Mouse (Mus musculus): ENCODE results near the gene Heatr1. TPM values are rescaled to one million over a fixed set of nuclear protein-coding genes. Genes with fewer than 3 reads are reported as not detected.

The Heatr1 gene
- polyA plus RNA-seq, 1 experiment from 2014 or later = 26.8 TPM

DNA sequence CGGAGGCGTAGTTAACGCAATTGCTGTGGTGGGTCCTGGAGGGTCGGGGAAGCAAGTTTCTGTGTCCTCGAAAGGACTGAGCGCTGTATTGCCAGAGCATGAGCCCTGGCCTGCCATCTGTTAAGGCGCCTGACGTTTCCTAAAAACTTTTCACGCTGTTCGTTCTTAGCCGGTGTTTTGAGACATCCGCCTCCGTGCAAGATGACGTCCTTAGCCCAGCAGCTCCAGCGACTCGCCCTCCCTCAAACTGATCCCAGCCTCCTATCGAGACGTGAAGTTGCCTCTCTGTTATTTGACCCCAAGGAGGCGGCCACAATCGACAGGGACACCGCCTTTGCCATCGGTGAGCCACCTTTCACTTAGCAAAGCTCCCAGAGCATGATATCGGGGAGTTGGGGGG lies 744 bp downstream of the Heatr1 start:
- Histone ChIP-seq H3K4me2 (replicated peaks) (peak overlapping the region; percentile 74), H3K27ac (no peak overlapping the region), H3K36me3 (peaks cover 18% of the 10 kb centered on the region), H3K27me3 (peaks cover 11% of the 10 kb centered on the region; the same call in 1 of the 2 replicates), H3K9me3 (replicated peaks) (no peaks in the 10 kb centered on the region), H3K4me3 (peak overlapping the region; percentile 66), H3K4me1 (peaks cover 8% of the 10 kb centered on the region), H3K9ac (peak overlapping the region; percentile 57)
- ATAC-seq (ENCODE audit: low FRiP score) = no peak
- under 1% methylated on average over 23 of the region's 23 CpGs for WGBS

DNA sequence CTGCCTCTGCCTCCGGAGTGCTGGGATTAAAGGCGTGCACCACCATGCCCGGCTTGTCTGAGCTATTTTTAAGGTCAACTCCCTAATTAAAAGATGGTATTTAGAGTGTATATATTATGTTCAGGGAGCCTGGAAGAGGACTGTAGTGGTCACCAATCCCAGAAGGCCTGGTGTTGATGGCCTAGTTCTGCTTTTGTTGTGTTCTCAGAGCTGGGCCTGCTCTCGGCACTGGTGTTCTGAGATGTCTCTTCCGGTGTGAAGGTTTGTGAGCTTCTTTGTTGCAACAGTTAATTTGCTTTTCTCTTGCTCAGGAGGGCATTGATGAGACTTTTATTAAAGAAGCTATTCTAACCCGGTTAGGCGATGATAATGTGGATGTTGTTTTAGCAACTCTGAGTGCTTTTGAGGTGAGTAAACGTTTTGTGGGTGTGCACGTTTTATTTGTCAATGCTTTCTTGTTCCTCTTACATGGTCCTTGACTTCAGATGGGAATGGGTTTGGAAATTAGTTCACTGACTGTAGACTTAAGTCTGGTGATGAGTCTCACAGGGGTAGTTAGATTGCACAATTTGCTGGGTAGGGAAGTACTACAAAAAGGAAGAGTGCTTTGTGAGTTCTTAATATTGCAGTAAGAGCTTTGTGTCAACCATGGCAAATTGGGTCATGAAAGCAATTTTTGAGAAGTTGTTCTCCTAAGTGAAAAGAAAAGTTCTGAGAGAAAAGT lies 13.7 kb downstream of the Heatr1 start:
- WGBS = 86% methylated on average over 9 of the region's 9 CpGs
- H3K27ac ChIP-seq = no peak overlapping the region
- no peaks in the 10 kb centered on the region for H3K4me1 ChIP-seq
- no peak overlapping the region for H3K4me3 ChIP-seq
- no peaks in the 10 kb centered on the region for H3K9me3 ChIP-seq (replicated peaks)
- H3K9ac ChIP-seq = no peak overlapping the region
- H3K27me3 ChIP-seq = no peaks in the 10 kb centered on the region
- no peak for ATAC-seq (ENCODE audit: low FRiP score)
- H3K36me3 ChIP-seq = peaks cover 56% of the 10 kb centered on the region
- no peak overlapping the region for H3K4me2 ChIP-seq (replicated peaks)

DNA sequence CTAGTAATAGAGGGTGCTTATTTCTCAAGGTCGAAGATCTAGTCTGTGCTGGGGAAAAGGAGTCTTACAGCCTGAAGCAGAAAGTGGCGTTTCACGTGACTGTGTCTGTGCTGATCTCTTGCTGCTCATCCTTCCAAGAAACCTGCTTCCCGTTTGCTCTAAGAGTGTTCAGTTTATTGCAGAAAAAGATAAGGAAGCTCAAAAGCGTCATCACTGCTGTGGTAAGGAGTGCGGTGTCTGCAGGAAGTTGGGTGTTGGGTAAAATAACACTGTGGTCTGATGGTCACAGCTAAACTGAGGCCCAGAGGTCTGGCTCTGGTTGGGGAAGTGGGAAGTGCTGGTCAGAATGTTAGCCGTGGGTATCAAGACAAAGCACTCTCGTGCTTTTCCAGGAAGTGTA lies 17.2 kb downstream of the Heatr1 start:
- ATAC-seq (ENCODE audit: low FRiP score) = no peak
- Histone ChIP-seq H3K36me3 (peaks cover 71% of the 10 kb centered on the region), H3K27ac (no peak overlapping the region), H3K4me2 (replicated peaks) (no peak overlapping the region), H3K4me1 (no peaks in the 10 kb centered on the region), H3K9ac (no peak overlapping the region), H3K4me3 (no peak overlapping the region), H3K9me3 (replicated peaks) (no peaks in the 10 kb centered on the region), H3K27me3 (no peaks in the 10 kb centered on the region)
- 92% methylated on average over 8 of the region's 8 CpGs for whole genome bisulfite sequencing

DNA sequence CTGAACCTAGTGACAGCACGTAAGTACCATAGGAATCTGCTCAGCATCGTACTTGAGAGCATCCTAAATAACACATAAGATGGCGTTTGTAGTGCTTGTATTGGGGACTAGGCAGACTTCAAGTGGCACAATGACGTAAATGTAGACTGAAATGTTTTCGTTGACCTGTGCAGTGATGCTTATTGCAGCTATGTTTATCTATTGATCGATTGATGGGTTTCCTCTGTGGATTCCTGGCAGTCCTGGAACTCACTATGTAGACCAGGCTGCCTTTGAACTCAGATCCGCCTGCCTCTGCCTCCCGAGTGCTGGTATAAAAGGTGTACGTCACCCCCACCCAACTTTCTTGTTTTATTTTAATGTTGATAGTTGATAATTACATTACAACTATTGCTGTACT lies 25.8 kb downstream of the Heatr1 start:
- WGBS = 92% methylated on average over 9 of the region's 9 CpGs
- Histone ChIP-seq H3K36me3 (peaks cover 90% of the 10 kb centered on the region), H3K9ac (no peak overlapping the region), H3K9me3 (replicated peaks) (no peaks in the 10 kb centered on the region), H3K27me3 (no peaks in the 10 kb centered on the region), H3K4me2 (replicated peaks) (no peak overlapping the region), H3K4me1 (no peaks in the 10 kb centered on the region), H3K27ac (no peak overlapping the region), H3K4me3 (no peak overlapping the region)
- no peak for ATAC-seq (ENCODE audit: low FRiP score)

DNA sequence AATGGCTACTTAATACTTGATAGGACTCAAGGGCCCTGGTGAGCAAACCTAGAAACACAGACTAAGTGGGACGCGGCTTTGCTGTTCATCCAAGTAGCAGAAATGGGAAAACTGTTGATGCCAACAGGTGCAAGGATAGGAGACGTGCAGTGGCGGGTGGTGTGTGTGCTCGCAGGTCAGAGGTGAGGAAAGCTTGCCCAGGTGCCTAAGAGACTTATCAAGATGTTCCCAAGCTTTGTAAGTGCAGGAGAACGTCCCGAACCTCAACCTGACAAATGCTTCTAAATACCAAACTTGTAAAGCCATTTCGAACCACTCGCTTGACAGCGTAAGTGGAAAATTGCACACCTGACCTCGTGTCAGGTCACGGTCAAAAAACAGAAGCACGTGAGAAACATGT lies 33.7 kb downstream of the Heatr1 start:
- H3K36me3 ChIP-seq = peaks cover 94% of the 10 kb centered on the region
- 94% methylated on average over 13 of the region's 13 CpGs for WGBS

DNA sequence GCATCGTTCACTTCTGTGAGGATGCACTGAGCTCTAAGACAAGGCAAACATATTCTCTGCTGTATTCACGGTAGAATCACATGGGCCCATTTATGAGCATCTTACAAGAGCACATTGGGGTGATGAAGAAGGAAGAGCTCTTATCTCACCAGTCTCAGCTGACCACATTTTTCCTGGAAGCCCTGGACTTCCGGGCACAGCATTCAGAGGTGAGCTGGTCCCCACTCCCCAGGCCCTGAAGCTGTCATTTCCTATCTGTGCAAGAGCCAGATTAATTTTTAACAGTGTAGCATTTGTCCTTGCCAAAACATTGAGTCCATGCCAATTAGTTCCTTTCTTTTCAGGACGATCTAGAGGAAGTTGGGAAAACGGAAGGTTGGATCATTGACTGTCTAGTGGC lies 39.0 kb downstream of the Heatr1 start:
- Histone ChIP-seq H3K4me1 (no peaks in the 10 kb centered on the region), H3K36me3 (peaks cover 92% of the 10 kb centered on the region), H3K9me3 (replicated peaks) (no peaks in the 10 kb centered on the region), H3K4me2 (replicated peaks) (no peak overlapping the region), H3K9ac (no peak overlapping the region), H3K27me3 (no peaks in the 10 kb centered on the region), H3K27ac (no peak overlapping the region), H3K4me3 (no peak overlapping the region)
- 89% methylated on average over 5 of the region's 5 CpGs for WGBS
- ATAC-seq (ENCODE audit: low FRiP score) = no peak

More for the DNA sequence above, 33.7 kb downstream of the Heatr1 start:
- Histone ChIP-seq H3K4me2 (replicated peaks) (no peak overlapping the region), H3K4me1 (no peaks in the 10 kb centered on the region), H3K27ac (no peak overlapping the region), H3K9ac (no peak overlapping the region), H3K9me3 (replicated peaks) (no peaks in the 10 kb centered on the region), H3K27me3 (no peaks in the 10 kb centered on the region), H3K4me3 (no peak overlapping the region)
- no peak for ATAC-seq (ENCODE audit: low FRiP score)

DNA sequence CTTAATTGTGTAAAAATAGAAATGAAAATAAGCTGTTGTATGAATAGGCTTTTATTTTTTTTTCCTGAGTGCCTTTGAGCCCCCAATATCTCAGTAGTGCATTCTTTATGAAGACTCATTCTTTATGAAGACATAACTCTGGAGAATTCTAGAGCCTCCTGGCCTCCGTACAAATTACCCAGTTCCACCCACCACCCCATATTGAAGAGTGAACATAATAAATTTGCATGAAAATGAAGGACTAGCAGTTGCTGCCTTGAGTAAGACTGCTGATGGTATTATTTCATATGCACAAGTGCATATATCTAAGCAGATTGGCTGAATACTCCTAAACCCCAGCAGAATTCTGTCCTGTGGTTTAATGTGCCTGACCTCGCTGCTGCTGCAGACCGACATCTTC lies 44.8 kb downstream of the Heatr1 start:
- no peaks in the 10 kb centered on the region for H3K4me1 ChIP-seq
- 96% methylated on average over 3 of the region's 3 CpGs for WGBS
- ATAC-seq (ENCODE audit: low FRiP score) = no peak
- peaks cover 65% of the 10 kb centered on the region for H3K36me3 ChIP-seq
- H3K27ac ChIP-seq = no peak overlapping the region
- H3K4me2 ChIP-seq (replicated peaks) = no peak overlapping the region
- no peaks in the 10 kb centered on the region for H3K9me3 ChIP-seq (replicated peaks)
- no peaks in the 10 kb centered on the region for H3K27me3 ChIP-seq
- no peak overlapping the region for H3K4me3 ChIP-seq
- H3K9ac ChIP-seq = no peak overlapping the region

DNA sequence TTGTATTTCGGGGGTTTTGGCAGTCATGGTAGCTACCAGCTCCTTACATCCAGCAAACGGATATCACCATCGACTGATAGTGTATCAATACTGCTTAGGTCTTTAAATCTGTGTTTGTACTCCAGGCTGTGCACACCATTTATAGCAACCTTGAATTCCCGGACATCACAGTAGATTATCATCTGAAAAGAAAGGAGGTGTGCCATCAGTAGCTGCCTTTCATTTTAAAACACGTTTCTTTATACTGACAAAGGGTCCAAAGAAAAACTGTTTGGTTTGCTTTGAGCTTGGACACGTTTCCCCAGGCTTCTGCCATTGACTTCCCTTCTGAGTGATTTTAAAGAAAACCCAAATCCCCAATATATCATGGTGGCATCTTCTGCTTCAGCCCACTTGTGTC lies 46.0 kb downstream of the Heatr1 start:
- H3K27ac ChIP-seq = no peak overlapping the region
- no peaks in the 10 kb centered on the region for H3K4me1 ChIP-seq
- 89% methylated on average over 6 of the region's 6 CpGs for WGBS
- no peak overlapping the region for H3K4me2 ChIP-seq (replicated peaks)
- H3K36me3 ChIP-seq = peaks cover 53% of the 10 kb centered on the region
- no peaks in the 10 kb centered on the region for H3K27me3 ChIP-seq
- H3K9ac ChIP-seq = no peak overlapping the region
- no peaks in the 10 kb centered on the region for H3K9me3 ChIP-seq (replicated peaks)
- no peak for ATAC-seq (ENCODE audit: low FRiP score)
- no peak overlapping the region for H3K4me3 ChIP-seq

DNA sequence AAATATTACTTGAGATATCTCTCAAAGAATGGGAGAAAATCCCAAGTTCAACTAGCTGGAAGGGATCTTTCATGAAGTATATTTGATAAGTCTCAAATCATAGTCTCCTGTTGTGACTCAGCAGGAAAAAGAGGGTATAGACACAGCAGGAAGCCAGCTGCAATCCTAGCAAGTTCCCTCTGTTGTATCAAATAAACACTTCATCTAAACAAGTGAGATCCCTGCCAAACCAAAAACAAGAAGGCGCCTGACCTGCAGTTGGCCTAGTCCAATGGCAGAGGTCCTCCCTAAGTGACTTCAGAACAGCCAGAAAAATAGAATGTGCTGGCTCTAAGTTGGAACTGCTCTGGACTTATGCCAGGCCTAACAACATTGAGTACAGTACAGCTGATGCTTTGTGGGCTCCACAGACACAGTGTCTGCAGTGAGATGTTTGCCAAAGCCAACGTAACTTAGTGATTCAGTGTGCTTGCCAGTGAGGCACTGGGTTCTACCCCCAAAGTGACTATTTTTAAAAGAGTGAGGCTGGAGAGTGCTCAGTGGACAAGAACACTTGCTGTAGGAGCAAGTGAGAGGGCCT lies 47.3 kb downstream of the Heatr1 start:
- ATAC-seq (ENCODE audit: low FRiP score) = no peak
- Histone ChIP-seq H3K9me3 (replicated peaks) (no peaks in the 10 kb centered on the region), H3K4me2 (replicated peaks) (no peak overlapping the region), H3K27ac (no peak overlapping the region), H3K4me1 (no peaks in the 10 kb centered on the region), H3K27me3 (no peaks in the 10 kb centered on the region), H3K36me3 (peaks cover 48% of the 10 kb centered on the region), H3K9ac (no peak overlapping the region), H3K4me3 (no peak overlapping the region)
- 82% methylated on average over 2 of the region's 2 CpGs for WGBS

DNA sequence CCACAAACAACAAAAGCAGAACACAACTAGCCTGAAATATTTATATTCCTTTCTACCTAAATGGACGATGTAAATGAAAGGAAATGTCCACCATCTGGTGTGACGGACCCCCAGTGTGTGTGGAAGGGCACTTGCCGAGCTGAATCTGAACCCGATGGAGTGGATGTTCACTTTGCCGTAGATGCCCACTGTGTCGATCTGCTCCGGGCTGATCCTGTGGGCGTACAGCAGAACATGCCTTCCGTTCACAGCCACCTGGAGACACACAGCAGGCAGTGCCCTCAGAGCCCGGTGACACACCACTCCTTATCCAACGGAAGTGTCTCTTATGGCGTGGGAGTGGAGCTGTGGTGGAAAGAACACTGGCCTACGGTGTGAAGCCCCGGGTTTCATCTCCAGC lies 58.3 kb downstream of the Heatr1 start:
- no peak overlapping the region for H3K4me2 ChIP-seq (replicated peaks)
- no peaks in the 10 kb centered on the region for H3K27me3 ChIP-seq
- 87% methylated on average over 14 of the region's 14 CpGs for WGBS
- no peak overlapping the region for H3K9ac ChIP-seq
- H3K36me3 ChIP-seq = peaks cover 6% of the 10 kb centered on the region; the same call in 1 of the 2 replicates
- no peaks in the 10 kb centered on the region for H3K9me3 ChIP-seq (replicated peaks)
- H3K4me3 ChIP-seq = no peak overlapping the region
- H3K4me1 ChIP-seq = no peaks in the 10 kb centered on the region
- no peak overlapping the region for H3K27ac ChIP-seq
- ATAC-seq (ENCODE audit: low FRiP score) = no peak

DNA sequence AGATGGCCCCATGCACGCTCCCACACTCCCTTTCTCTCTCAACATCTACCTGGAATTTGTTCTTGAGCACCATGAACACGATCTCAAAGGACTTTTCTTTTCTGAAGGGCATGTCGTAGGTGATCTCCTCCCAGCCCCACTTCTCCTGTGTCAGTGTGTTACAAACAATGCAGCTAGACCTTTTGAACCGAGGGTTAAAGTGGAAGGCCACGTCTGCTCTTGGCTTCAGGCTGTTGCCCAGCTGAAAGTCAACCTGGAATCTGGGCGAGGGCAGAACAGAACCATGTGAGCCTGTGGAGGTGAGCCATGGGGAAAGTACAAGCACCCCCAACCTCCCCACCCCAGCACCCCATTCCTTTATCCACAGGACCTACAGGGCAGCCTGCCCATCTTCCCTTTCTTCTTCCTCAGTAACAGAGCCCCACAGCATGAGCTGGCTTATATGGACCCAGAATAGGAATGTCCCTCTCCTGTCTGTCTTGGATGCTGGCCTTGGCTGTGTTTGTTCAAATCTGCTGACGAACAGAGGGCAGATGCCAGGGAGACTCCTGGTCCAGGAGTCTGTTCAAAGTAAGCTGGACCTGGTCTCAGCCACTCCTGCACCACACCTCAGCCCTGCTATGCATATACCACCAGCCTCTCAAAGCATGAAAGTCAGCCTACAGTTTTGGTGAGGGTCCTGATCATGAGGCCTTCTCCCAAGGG lies 60.0 kb downstream of the Heatr1 start:
- Histone ChIP-seq H3K4me2 (replicated peaks) (no peak overlapping the region), H3K4me3 (no peak overlapping the region), H3K36me3 (peaks cover 6% of the 10 kb centered on the region; the same call in 1 of the 2 replicates), H3K4me1 (no peaks in the 10 kb centered on the region), H3K9ac (no peak overlapping the region), H3K27ac (no peak overlapping the region), H3K27me3 (no peaks in the 10 kb centered on the region), H3K9me3 (replicated peaks) (no peaks in the 10 kb centered on the region)
- ATAC-seq (ENCODE audit: low FRiP score) = no peak
- 83% methylated on average over 7 of the region's 7 CpGs for WGBS

DNA sequence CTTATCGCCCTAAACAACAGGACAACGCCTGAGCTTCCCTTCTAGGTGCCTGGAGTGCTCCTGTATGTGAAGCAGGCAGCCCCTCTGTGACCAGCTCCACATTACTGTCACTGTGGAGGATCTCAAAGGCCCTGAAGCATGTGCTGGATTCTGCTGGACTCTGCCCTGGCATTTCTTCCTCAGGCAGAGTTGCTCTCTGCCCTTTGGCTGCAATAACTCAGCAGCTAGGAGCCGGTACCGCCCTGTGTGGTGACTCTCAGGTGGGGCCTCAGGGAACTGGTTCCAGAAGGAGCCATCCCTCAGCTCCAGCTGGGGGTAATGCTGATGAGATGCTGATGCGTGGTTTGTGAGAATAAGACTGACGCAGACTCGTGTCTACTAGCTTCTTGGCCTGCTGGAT lies 61.9 kb downstream of the Heatr1 start:
- no peak overlapping the region for H3K9ac ChIP-seq
- no peaks in the 10 kb centered on the region for H3K4me1 ChIP-seq
- H3K4me3 ChIP-seq = no peak overlapping the region
- H3K27me3 ChIP-seq = no peaks in the 10 kb centered on the region
- no peaks in the 10 kb centered on the region for H3K9me3 ChIP-seq (replicated peaks)
- WGBS = 83% methylated on average over 7 of the region's 7 CpGs
- H3K4me2 ChIP-seq (replicated peaks) = no peak overlapping the region
- H3K27ac ChIP-seq = no peak overlapping the region
- H3K36me3 ChIP-seq = peaks cover 6% of the 10 kb centered on the region; the same call in 1 of the 2 replicates
- no peak for ATAC-seq (ENCODE audit: low FRiP score)

All from hindbrain, embryonic 12.5 days (tissue).